Comparison of ENCODE assay signal across 27 mouse cellular contexts in genomic region chr9:14871536-14871935, GRCm38 (mm10). TPM values are rescaled to one million over a fixed set of nuclear protein-coding genes. Genes with fewer than 3 reads are reported as not detected.
A peak's percentile ranks its signal among the peaks of the same experiment; 100 is the strongest.
DNase-seq lines count a peak whose midpoint lies in the region; ATAC-seq lines count a peak whose summit lies in the region.
"Had no signal": no experiment of that assay in that cellular context is flagged by ENCODE, and none has a peak within 500 bp of the region (broad histone marks: within the 10 kb centered on the region; RNA-seq: fewer than 3 reads in every experiment).

No protein-coding gene starts in this region.

- H3K9me3 ChIP-seq in hindbrain, embryonic 11.5 days (ENCODE audit: control insufficient read depth, low read length) = no peaks in the 10 kb centered on the region
- H3K9me3 ChIP-seq in hindbrain, embryonic 16.5 days (ENCODE audit: control insufficient read depth, low read length) = no peaks in the 10 kb centered on the region
- H3K9me3 ChIP-seq in embryonic facial prominence, embryonic 10.5 days = no peaks in the 10 kb centered on the region
- H3K9me3 ChIP-seq: forebrain, embryonic 15.5 days; limb, embryonic 12.5 days; liver, embryonic 15.5 days had no signal

- H3K27me3 ChIP-seq in hindbrain, embryonic 11.5 days (ENCODE audit: control insufficient read depth, insufficient read depth, low read length) = no peaks in the 10 kb centered on the region
- no peaks in the 10 kb centered on the region for H3K27me3 ChIP-seq in hindbrain, embryonic 16.5 days (replicated peaks; ENCODE audit: control insufficient read depth, insufficient read depth, low read length)
- H3K27me3 ChIP-seq in embryonic facial prominence, embryonic 10.5 days (replicated peaks; ENCODE audit: low read depth, poor library complexity, severe bottlenecking) = no peaks in the 10 kb centered on the region
- H3K27me3 ChIP-seq: forebrain, embryonic 15.5 days; limb, embryonic 12.5 days; liver, embryonic 15.5 days had no signal

- no peak for ATAC-seq in hindbrain, embryonic 11.5 days (ENCODE audit: low FRiP score)
- ATAC-seq in hindbrain, embryonic 16.5 days = no peak
- no peak for ATAC-seq in frontal cortex, adult (ENCODE audit: low TSS enrichment)
- ATAC-seq: intestine, postnatal 0 days; lung, postnatal 0 days had no signal

- no peaks in the 10 kb centered on the region for H3K36me3 ChIP-seq in hindbrain, embryonic 11.5 days (ENCODE audit: control insufficient read depth, insufficient read depth, low read length)
- no peaks in the 10 kb centered on the region for H3K36me3 ChIP-seq in hindbrain, embryonic 16.5 days (ENCODE audit: control insufficient read depth, insufficient read depth, low read length)
- H3K36me3 ChIP-seq in embryonic facial prominence, embryonic 10.5 days (replicated peaks) = no peaks in the 10 kb centered on the region
- H3K36me3 ChIP-seq: forebrain, embryonic 15.5 days; limb, embryonic 12.5 days; liver, embryonic 15.5 days had no signal

- no peak overlapping the region for H3K4me3 ChIP-seq in hindbrain, embryonic 11.5 days (ENCODE audit: low read depth, low read length)
- no peak overlapping the region for H3K4me3 ChIP-seq in hindbrain, embryonic 16.5 days (ENCODE audit: low read length)
- H3K4me3 ChIP-seq in embryonic facial prominence, embryonic 10.5 days = no peak overlapping the region
- H3K4me3 ChIP-seq: forebrain, embryonic 15.5 days; gastrocnemius, adult 2 months; left cerebral cortex, adult 2 months; limb, embryonic 12.5 days; liver, embryonic 15.5 days; myocyte had no signal

- DNase-seq in hindbrain, embryonic 11.5 days (ENCODE audit: low spot score) = peak; percentile 11
- DNase-seq in 3T3-L1 (ENCODE audit: low read depth, low spot score) (peak; percentile 5), adipocyte (ENCODE audit: low spot score) (peak; percentile 2)
- DNase-seq in embryonic facial prominence, embryonic 10.5 days (ENCODE audit: low spot score) = no peak
- no peak for DNase-seq in gastrocnemius, postnatal 10 days
- DNase-seq: cerebellum, adult 9-10 months; gastrocnemius, adult 2 months; kidney, postnatal 10 days; spleen, adult 18-20 months; thymus, adult 18-20 months had no signal

- 76% methylated on average over 3 of the region's 3 CpGs for WGBS in hindbrain, embryonic 11.5 days
- WGBS in hindbrain, embryonic 16.5 days = 66% methylated on average over 3 of the region's 3 CpGs
- 86% methylated on average over 3 of the region's 3 CpGs for WGBS in embryonic facial prominence, embryonic 10.5 days

- H3K9ac ChIP-seq in hindbrain, embryonic 11.5 days (ENCODE audit: low read depth, low read length) = no peak overlapping the region
- H3K9ac ChIP-seq in hindbrain, embryonic 16.5 days (ENCODE audit: low read depth, low read length) = no peak overlapping the region
- H3K9ac ChIP-seq: forebrain, embryonic 15.5 days; limb, embryonic 12.5 days; liver, embryonic 15.5 days had no signal

- peak overlapping the region; percentile 30 for H3K27ac ChIP-seq in hindbrain, embryonic 11.5 days (ENCODE audit: low read depth, low read length)
- H3K27ac ChIP-seq in hindbrain, embryonic 16.5 days (ENCODE audit: low read depth, low read length) = no peak overlapping the region
- H3K27ac ChIP-seq in embryonic facial prominence, embryonic 10.5 days (replicated peaks) = 0 out of 2 replicates have a peak overlapping the region, but pooled peaks have one; percentile 14
- H3K27ac ChIP-seq: forebrain, embryonic 15.5 days; gastrocnemius, adult 2 months; left cerebral cortex, adult 2 months; limb, embryonic 12.5 days; liver, embryonic 15.5 days had no signal

- 0 out of 2 replicates have a peak, but pooled peaks cover 2% of the 10 kb centered on the region for H3K4me1 ChIP-seq in hindbrain, embryonic 11.5 days (replicated peaks; ENCODE audit: control insufficient read depth, insufficient read depth, low read length)
- H3K4me1 ChIP-seq in hindbrain, embryonic 16.5 days (ENCODE audit: control insufficient read depth, insufficient read depth, low read depth, low read length) = peaks cover 3% of the 10 kb centered on the region; the same call in 1 of the 2 replicates
- H3K4me1 ChIP-seq in embryonic facial prominence, embryonic 10.5 days = peaks cover 15% of the 10 kb centered on the region
- H3K4me1 ChIP-seq: liver, embryonic 15.5 days had no signal

- H3K4me2 ChIP-seq in hindbrain, embryonic 11.5 days (replicated peaks; ENCODE audit: low read depth, low read length) = no peak overlapping the region
- no peak overlapping the region for H3K4me2 ChIP-seq in hindbrain, embryonic 16.5 days (ENCODE audit: low read length)
- H3K4me2 ChIP-seq: forebrain, embryonic 15.5 days; limb, embryonic 12.5 days; liver, embryonic 15.5 days had no signal

RNA-seq across cellular contexts. Expression of gene Gpr83, which starts 11.5 kb away (rescaled TPM):
- 1.7 and 1.8 TPM in 2 replicates for polyA plus RNA-seq in hindbrain, embryonic 11.5 days (2014; fragmentation: Nextera tagmentation; extraction: Ambion mirVana)
- 1.3 and 1.7 TPM in 2 replicates for polyA plus RNA-seq in hindbrain, embryonic 16.5 days (2015; fragmentation: Nextera tagmentation; extraction: Ambion mirVana)
- 0.23 and 0.32 TPM in 2 replicates for polyA plus RNA-seq in embryonic facial prominence, embryonic 10.5 days (2016; fragmentation: Nextera tagmentation; extraction: Ambion mirVana)
- total RNA-seq in gastrocnemius, postnatal 10 days (2021) = under 1 TPM in 1 of 2 experiments, not detected in 1; 0.16 TPM
- total RNA-seq: adrenal gland, adult 18-20 months; gastrocnemius, adult 2 months; hematopoietic stem cell, adult 5-6 weeks; megakaryocyte progenitor cell, adult 5-6 weeks had no signal
- polyA plus RNA-seq: myocyte; urinary bladder, adult 2 months had no signal

RNA-seq across cellular contexts. Expression of gene Izumo1r, which starts 32.2 kb away (rescaled TPM):
- polyA plus RNA-seq in hindbrain, embryonic 11.5 days (2014; fragmentation: Nextera tagmentation; extraction: Ambion mirVana) = not detected in 2 replicates
- polyA plus RNA-seq in hindbrain, embryonic 16.5 days (2015; fragmentation: Nextera tagmentation; extraction: Ambion mirVana) = not detected in 2 replicates
- 0.15 TPM in 1 of 2 replicates, not detected in the other for polyA plus RNA-seq in embryonic facial prominence, embryonic 10.5 days (2016; fragmentation: Nextera tagmentation; extraction: Ambion mirVana)
- not detected for total RNA-seq in gastrocnemius, postnatal 10 days (2021)
- total RNA-seq: adrenal gland, adult 18-20 months; gastrocnemius, adult 2 months; hematopoietic stem cell, adult 5-6 weeks; layer of hippocampus, adult 8-10 months; left cerebral cortex, adult 2 months; megakaryocyte progenitor cell, adult 5-6 weeks had no signal
- polyA plus RNA-seq: cortical plate, adult 2 months; forebrain, embryonic 15.5 days; heart, embryonic 14.5 days; intestine, postnatal 0 days; limb, embryonic 12.5 days; liver, embryonic 15.5 days; myocyte; stomach, embryonic 14.5 days had no signal

Comparison
In these comparisons a context has a peak if more than half of its experiments do, and no peak if none do; other contexts are left out.
1. DNase-seq: peak in hindbrain, embryonic 11.5 days (single experiment), 3T3-L1 (single experiment) and adipocyte (single experiment); none in embryonic facial prominence, embryonic 10.5 days (single experiment) and gastrocnemius, postnatal 10 days (single experiment).